Mouse (Mus musculus): ENCODE results near the gene F2rl1. TPM values are rescaled to one million over a fixed set of nuclear protein-coding genes. Genes with fewer than 3 reads are reported as not detected.
A peak's percentile ranks its signal among the peaks of the same experiment; 100 is the strongest.

F2rl1 gene
- 4.1 and 4.5 TPM in 2 replicates for polyA plus RNA-seq (2014; fragmentation: Nextera tagmentation; extraction: Ambion mirVana)

DNA sequence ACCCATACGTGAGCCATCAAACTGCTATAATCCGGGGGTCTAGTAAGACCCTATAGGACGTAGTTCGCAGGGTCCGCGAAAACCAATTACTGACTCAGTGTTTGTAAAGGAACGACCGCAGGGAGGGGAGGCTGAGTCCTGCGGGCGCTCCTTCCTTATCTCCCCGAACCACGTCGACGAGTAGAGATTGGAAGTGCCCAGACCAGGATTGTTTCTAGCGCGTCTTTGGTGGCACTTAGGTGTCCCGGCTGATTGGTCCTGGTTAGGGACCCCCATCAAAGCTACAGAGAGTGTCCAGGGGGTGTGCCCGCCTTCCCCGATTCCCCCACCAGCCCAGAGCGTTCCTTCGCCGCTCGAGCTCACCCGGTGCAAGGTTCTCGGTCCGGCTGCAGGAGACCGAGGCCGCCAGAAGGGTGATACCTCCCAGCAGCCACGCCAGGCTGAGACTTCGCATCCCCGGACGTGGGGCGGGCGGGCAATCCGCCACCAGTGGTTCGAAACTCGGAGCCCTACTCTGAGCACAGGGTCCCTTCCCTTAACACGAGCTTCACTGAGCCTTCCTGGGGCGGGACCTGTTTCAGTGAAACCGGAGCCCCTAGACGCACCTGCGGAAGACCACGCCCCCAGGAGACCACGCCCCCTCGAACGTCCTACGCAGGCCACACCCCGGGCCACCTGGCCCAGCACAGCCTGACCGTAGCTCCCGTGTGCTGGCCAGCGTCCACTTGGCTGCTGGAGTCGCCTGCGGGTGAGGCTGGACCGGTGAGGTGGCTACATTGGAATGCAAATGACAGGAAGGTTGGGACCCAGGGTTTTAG, at the start of gene F2rl1:
F2rl1 (minus strand) TSS at position 554 of the 818 bp plus-strand sequence.
- no peak within 1 kb of the TSS for H3K27ac ChIP-seq (ENCODE audit: low read depth)
- WGBS, result under 1% methylated on average over 54 of the region's 54 CpGs
- peak within 1 kb of the TSS; percentile 51 for H3K4me3 ChIP-seq (ENCODE audit: low read depth, low read length)
- peak within 1 kb of the TSS; percentile 78 for H3K4me2 ChIP-seq
- no peaks in the 10 kb centered on the region for H3K36me3 ChIP-seq (ENCODE audit: insufficient read depth)
- peaks cover 21% of the 10 kb centered on the region for H3K27me3 ChIP-seq (ENCODE audit: insufficient read depth, low read length)
- H3K9ac ChIP-seq, result peak within 1 kb of the TSS; percentile 45
- H3K9me3 ChIP-seq (ENCODE audit: low read depth, low read length), result no peaks in the 10 kb centered on the region
- no peak for TF ChIP-seq CTCF (IDR thresholded peaks at IDR 0.05; ENCODE audit: low read depth)
- DNase-seq (peak; percentile 83), ATAC-seq (ENCODE audit: insufficient read depth) (peak; percentile 82)
- H3K4me1 ChIP-seq (ENCODE audit: insufficient read depth), result 0 out of 2 replicates have a peak, but pooled peaks cover 3% of the 10 kb centered on the region

GRCm38 (mm10) chr13:95570877-95571276, 45.9 kb upstream of the F2rl1 start:
- H3K27ac ChIP-seq (ENCODE audit: low read depth), result no peak overlapping the region
- no peaks in the 10 kb centered on the region for H3K9me3 ChIP-seq (ENCODE audit: low read depth, low read length)
- no peak overlapping the region for H3K9ac ChIP-seq
- no peak for TF ChIP-seq CTCF (IDR thresholded peaks at IDR 0.05; ENCODE audit: low read depth)
- no peaks in the 10 kb centered on the region for H3K36me3 ChIP-seq (ENCODE audit: insufficient read depth)
- H3K27me3 ChIP-seq (ENCODE audit: insufficient read depth, low read length), result no peaks in the 10 kb centered on the region
- ATAC-seq (ENCODE audit: insufficient read depth) (no peak), DNase-seq (no peak)
- H3K4me2 ChIP-seq, result no peak overlapping the region
- no peak overlapping the region for H3K4me3 ChIP-seq (ENCODE audit: low read depth, low read length)
- WGBS, result 96% methylated on average over 4 of the region's 4 CpGs
- H3K4me1 ChIP-seq (ENCODE audit: insufficient read depth), result no peaks in the 10 kb centered on the region

DNA sequence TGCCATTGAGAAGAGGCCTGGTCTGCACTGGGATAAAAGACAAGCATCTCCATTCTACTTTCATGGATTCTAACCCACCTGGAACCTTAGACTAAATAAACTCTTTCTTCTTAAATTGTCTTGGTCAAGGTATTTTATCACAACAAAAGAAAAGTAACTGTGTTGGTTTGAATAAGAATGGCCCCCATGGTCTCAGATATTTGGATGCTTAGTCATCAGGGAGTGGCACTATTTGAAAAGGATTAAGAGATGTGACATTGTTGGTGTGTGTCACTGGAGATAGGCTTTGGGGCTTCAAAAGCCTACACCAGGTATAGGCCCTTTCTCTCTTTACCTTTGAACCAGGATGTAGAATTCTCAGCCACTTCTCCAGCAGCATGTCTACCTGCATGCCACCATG, 44.3 kb upstream of the F2rl1 start:
- no peak for ATAC-seq (ENCODE audit: insufficient read depth)
- no peaks in the 10 kb centered on the region for H3K36me3 ChIP-seq (ENCODE audit: insufficient read depth)
- H3K9me3 ChIP-seq (ENCODE audit: low read depth, low read length), result no peaks in the 10 kb centered on the region
- H3K9ac ChIP-seq, result no peak overlapping the region
- no peaks in the 10 kb centered on the region for H3K4me1 ChIP-seq (ENCODE audit: insufficient read depth)
- H3K27me3 ChIP-seq (ENCODE audit: insufficient read depth, low read length), result no peaks in the 10 kb centered on the region
- DNase-seq, result no peak
- no peak overlapping the region for H3K27ac ChIP-seq (ENCODE audit: low read depth)
- no peak for TF ChIP-seq CTCF (IDR thresholded peaks at IDR 0.05; ENCODE audit: low read depth)
- no peak overlapping the region for H3K4me3 ChIP-seq (ENCODE audit: low read depth, low read length)
- H3K4me2 ChIP-seq, result no peak overlapping the region

DNA sequence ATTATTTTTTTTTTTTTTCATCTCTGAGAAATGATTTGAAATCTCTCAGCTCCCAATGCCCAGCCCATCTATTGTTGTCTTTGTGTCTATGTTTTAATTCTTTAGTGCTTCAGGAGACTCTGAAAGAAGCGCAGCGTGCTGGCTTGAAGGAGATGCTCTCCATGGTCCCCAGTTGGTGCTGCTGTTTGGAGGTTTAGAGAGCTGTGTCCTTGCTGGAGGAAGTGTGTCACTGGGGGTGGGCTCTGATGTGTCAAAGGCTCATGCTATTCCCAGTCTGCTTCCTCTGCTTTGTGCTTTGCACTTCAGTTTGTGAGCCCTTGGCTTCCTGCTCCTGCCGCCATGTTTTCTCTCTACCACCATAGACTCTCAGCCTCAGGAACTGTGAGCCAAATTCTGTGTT, 43.3 kb upstream of the F2rl1 start:
- ATAC-seq (ENCODE audit: insufficient read depth) (no peak), DNase-seq (no peak)
- no peak overlapping the region for H3K4me3 ChIP-seq (ENCODE audit: low read depth, low read length)
- no peaks in the 10 kb centered on the region for H3K4me1 ChIP-seq (ENCODE audit: insufficient read depth)
- H3K27me3 ChIP-seq (ENCODE audit: insufficient read depth, low read length), result no peaks in the 10 kb centered on the region
- WGBS, result 98% methylated on average over 3 of the region's 3 CpGs
- no peaks in the 10 kb centered on the region for H3K9me3 ChIP-seq (ENCODE audit: low read depth, low read length)
- no peaks in the 10 kb centered on the region for H3K36me3 ChIP-seq (ENCODE audit: insufficient read depth)
- H3K27ac ChIP-seq (ENCODE audit: low read depth), result no peak overlapping the region
- no peak for TF ChIP-seq CTCF (IDR thresholded peaks at IDR 0.05; ENCODE audit: low read depth)
- no peak overlapping the region for H3K4me2 ChIP-seq
- H3K9ac ChIP-seq, result no peak overlapping the region

DNA sequence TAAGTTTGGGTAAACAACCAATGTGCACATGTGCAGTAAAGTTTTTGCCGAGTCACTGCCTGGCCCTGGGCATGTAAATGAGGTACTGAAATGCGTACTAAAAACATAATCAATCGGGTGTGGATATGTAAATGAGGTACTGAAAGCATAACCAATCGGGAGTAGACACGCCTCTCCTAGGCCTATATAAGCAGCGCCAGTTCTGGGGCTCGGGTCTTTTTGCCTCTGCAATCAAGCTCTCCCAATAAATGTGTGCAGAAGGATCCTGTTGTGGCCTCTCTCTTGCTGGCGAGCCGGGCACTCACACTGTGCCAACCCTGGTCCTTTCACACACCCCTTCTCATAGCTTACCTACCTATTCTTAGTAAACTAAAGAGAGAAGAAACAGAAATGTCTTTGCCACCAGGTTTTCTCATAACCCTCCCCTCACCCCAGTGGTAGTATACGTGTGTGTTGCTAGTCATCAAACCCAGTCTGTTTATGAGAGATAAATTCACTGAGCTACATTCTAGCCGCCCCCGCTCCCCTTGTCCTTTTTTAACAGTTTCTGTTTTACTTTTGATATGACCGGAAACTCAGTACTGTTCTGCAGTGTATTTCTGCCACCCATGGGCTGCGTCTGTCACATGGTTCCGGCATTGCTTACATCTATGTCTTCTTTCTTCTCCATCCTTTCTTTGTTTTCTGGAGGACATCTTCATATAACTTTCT, 42.0 kb upstream of the F2rl1 start:
- no peaks in the 10 kb centered on the region for H3K27me3 ChIP-seq (ENCODE audit: insufficient read depth, low read length)
- no peak overlapping the region for H3K9ac ChIP-seq
- H3K4me1 ChIP-seq (ENCODE audit: insufficient read depth), result no peaks in the 10 kb centered on the region
- ATAC-seq (ENCODE audit: insufficient read depth), result no peak
- no peak overlapping the region for H3K27ac ChIP-seq (ENCODE audit: low read depth)
- H3K9me3 ChIP-seq (ENCODE audit: low read depth, low read length), result no peaks in the 10 kb centered on the region
- H3K4me2 ChIP-seq, result no peak overlapping the region
- TF ChIP-seq CTCF (IDR thresholded peaks at IDR 0.05; ENCODE audit: low read depth), result no peak
- H3K4me3 ChIP-seq (ENCODE audit: low read depth, low read length), result no peak overlapping the region
- no peak for DNase-seq
- 93% methylated on average over 15 of the region's 15 CpGs for WGBS
- H3K36me3 ChIP-seq (ENCODE audit: insufficient read depth), result no peaks in the 10 kb centered on the region

DNA sequence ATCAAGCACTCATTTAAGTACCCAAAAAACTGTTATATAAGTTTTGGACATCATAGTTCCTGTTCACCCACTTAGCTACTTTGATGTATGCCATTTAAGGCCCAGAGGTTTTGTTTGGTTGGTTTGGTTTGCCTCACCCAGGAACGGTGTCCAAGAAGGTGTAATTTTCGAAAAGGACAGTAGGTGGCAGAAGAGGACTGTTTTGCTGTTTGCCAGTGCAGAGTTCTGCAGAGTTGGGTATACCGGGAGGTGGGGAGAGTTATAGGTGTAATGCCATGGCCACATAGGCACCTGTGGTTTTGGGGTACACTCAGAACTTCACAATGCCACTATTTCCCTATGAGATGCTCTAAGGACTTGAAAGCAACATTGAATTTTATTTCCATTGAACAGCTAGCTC, 38.7 kb upstream of the F2rl1 start:
- Histone ChIP-seq H3K9ac (no peak overlapping the region), H3K27ac (ENCODE audit: low read depth) (no peak overlapping the region), H3K4me2 (no peak overlapping the region), H3K9me3 (ENCODE audit: low read depth, low read length) (no peaks in the 10 kb centered on the region), H3K4me1 (ENCODE audit: insufficient read depth) (no peaks in the 10 kb centered on the region), H3K4me3 (ENCODE audit: low read depth, low read length) (no peak overlapping the region), H3K36me3 (ENCODE audit: insufficient read depth) (no peaks in the 10 kb centered on the region), H3K27me3 (ENCODE audit: insufficient read depth, low read length) (no peaks in the 10 kb centered on the region)
- WGBS, result 0% methylated on average over 3 of the region's 3 CpGs
- peak; percentile 71 for ATAC-seq (ENCODE audit: insufficient read depth)
- peak; percentile 94 for TF ChIP-seq CTCF (IDR thresholded peaks at IDR 0.05; ENCODE audit: low read depth)
- DNase-seq, result peak; percentile 93

DNA sequence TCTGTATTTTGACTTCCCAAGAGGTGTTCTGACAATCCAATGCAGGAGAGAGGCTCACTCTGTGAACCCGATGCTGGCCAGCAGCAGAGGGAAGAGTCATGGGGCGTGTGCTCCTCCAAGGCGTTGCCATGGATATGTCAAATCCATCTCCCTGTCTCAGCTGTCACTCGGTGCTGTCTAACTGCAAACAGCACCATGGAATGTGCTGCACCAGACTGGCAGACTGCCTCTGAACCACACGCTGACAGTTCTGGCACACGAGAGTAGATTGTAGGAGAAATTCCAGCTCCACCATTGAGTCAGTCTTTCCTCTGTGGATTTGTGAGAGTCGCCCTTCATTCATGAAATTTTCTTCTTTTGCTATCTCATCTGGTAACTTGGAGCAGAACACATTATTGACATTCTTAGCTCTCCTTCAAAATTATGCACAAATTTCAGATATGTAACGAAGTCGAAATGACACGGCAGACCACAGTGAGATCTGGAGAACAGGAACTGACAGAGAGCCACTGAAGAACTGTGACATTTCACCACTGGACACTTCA, 38.1 kb upstream of the F2rl1 start:
- Histone ChIP-seq H3K9me3 (ENCODE audit: low read depth, low read length) (no peaks in the 10 kb centered on the region), H3K4me3 (ENCODE audit: low read depth, low read length) (no peak overlapping the region), H3K27me3 (ENCODE audit: insufficient read depth, low read length) (no peaks in the 10 kb centered on the region), H3K27ac (ENCODE audit: low read depth) (no peak overlapping the region), H3K4me1 (ENCODE audit: insufficient read depth) (no peaks in the 10 kb centered on the region), H3K9ac (no peak overlapping the region), H3K4me2 (no peak overlapping the region), H3K36me3 (ENCODE audit: insufficient read depth) (no peaks in the 10 kb centered on the region)
- no peak for TF ChIP-seq CTCF (IDR thresholded peaks at IDR 0.05; ENCODE audit: low read depth)
- 46% methylated on average over 10 of the region's 10 CpGs for WGBS
- no peak for ATAC-seq (ENCODE audit: insufficient read depth)
- DNase-seq, result peak; percentile 36

Data from lung, embryonic 14.5 days (tissue).